Mouse (Mus musculus) E14TG2a.4 (cell line): Measurements from ENCODE around the gene Nup37.

ENCODE experiments used
- CTCF ChIP-seq: conservative IDR thresholded peaks from 2 replicates; pipeline ENCODE4 v1.5.1; 2014; ENCODE audit warnings: low read length
- NANOG ChIP-seq: IDR thresholded peaks from 2 replicates; pipeline ENCODE4 v1.6.1; 2014; ENCODE audit warnings: borderline replicate concordance, low read length, mixed read lengths

GRCm38 (mm10) chr10:88150381-88150780, 3.6 kb downstream of the Nup37 start:
- no peak for TF ChIP-seq CTCF
- TF ChIP-seq NANOG: no peak
